Mouse (Mus musculus): ENCODE data around the gene Padi1.

DNA sequence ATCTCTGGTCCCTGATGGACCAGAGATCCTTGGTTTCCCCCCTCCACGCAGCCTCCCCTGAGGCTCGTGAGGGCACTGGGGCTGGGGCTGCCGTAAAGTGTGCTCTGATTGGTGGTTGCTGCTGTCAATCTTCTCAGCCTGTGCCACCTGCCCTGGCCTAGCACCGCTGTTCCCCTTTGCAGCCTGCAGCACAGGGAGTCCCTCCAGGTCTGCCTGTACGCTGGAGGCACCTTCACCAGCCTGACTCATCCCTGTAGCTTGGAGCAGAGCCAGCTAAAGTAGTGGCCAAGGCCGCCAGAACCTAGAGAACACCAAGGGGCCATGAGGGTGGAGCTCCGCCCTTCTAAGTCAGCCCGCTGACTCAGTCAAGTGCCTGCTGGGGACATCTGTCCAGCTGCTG, 7.7 kb downstream of the Padi1 start:
- TF ChIP-seq CTCF (IDR thresholded peaks at IDR 0.05; ENCODE audit: low read depth, low read length) = no peak
- TF ChIP-seq POLR2A (IDR thresholded peaks at IDR 0.05; ENCODE audit: borderline replicate concordance, low read depth, low read length) = no peak
